Mouse (Mus musculus) T-helper 17 cell (primary cell): ENCODE results near the gene Plpp4.

Source experiments
- in situ Hi-C, 2 experiments: fragments of 300-600 bp; cut with MboI, MseI; formaldehyde crosslinking; loops; 1 replicate in 1 of 2; 2 replicates in 1 of 2; pipeline ENCODE4 v1.15.1; 2025; ENCODE audit warnings: high pct_unique_total_duplicates in 2 of 2

Plpp4 gene

DNA sequence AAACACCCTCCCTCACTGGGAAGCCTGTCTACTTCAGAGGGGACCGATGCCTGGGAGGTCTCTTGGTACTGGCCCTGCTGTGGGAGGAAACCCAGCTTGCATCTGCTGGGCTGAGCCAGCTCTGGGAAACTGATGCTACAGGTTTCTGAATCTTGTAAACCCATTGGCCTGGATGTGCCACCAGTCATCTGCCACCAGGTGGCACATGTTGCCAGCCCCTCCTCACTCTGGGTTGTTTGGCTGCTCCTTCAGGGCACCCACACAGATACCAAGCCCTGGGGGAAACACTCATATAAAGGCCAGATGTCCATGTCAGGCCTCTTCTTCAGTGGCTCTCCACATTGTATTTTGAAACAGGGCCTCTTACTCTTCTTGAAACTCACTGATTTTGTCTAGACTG lies 36.4 kb downstream of the Plpp4 start:
- in situ Hi-C loops = no loop called here

GRCm38 (mm10) chr7:129301622-129302021 lies 44.8 kb downstream of the Plpp4 start:
- in situ Hi-C loops = no loop called here

GRCm38 (mm10) chr7:129303356-129303755 lies 46.5 kb downstream of the Plpp4 start:
- in situ Hi-C loops = no loop called here

GRCm38 (mm10) chr7:129307042-129307825 lies 50.4 kb downstream of the Plpp4 start:
- in situ Hi-C loops = no loop called here

DNA sequence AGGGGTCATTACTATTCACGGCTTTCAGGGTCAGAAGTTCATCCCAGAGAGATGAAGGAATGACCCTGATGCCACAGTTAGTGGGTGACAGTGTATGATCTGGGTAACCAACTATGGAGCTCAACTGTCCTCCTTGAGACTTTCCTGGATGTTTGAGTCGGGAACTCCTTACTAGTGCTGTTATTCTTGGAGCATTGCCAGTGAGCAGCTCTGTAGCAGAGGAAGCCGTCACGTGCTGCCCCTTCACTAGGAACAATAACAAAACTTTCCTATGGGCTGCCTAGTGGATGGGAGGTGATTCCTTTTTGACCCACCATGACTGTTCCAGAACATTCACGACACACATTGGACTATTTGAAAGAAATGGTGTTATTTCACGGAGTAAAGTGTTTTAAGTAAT lies 51.8 kb downstream of the Plpp4 start:
- in situ Hi-C loops = no loop called here

DNA sequence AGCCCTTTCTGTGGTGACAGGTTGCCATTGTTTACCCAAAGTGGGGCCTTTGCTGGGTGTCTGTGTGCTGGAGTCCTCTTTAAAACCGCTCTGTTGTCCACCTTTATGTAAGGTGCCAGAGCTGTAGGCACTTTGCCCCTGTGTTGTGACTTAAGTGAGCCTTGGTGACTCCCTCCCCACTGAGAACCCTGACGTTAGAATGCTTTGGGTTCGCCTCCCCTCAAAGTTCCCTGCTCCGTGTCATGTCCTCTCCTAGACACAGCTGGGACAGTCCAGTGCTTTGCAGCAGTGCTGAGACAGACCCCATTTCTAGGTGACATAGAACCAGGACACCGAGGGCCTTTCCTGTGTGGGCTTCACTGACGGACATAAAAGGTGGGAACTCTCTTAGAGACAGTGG lies 55.7 kb downstream of the Plpp4 start:
- in situ Hi-C loops = no loop called here

- in situ Hi-C loops = no loop called here
Observed at GRCm38 (mm10) chr7:129313969-129314368, 57.1 kb downstream of the Plpp4 start.

- in situ Hi-C loops = no loop called here
Observed at GRCm38 (mm10) chr7:129340096-129340495, 83.3 kb downstream of the Plpp4 start.

GRCm38 (mm10) chr7:129355561-129355960 lies 98.7 kb downstream of the Plpp4 start:
- in situ Hi-C loops = no loop called here

- in situ Hi-C loops = no loop called here
Observed at GRCm38 (mm10) chr7:129375306-129375705, 118.5 kb downstream of the Plpp4 start.

DNA sequence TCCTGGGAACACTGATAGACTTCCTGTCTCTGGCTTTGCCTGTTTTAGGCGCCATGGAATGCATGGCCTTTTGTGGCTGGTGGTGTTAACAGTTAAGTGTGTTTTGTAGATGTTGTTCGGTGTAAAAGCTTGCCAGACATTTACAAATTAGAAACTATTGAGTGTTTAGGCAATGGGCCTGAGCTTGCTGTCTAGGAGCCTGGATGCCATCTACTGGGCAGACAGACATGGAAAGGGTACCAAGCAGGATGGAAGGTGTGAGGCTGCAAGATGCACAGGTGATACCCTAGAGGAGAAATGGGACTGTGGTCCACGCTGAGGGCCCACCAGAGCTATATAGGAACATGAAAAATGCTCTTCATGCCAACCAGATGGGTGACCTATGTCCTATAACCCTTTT lies 128.3 kb downstream of the Plpp4 start:
- in situ Hi-C loops = no loop called here

DNA sequence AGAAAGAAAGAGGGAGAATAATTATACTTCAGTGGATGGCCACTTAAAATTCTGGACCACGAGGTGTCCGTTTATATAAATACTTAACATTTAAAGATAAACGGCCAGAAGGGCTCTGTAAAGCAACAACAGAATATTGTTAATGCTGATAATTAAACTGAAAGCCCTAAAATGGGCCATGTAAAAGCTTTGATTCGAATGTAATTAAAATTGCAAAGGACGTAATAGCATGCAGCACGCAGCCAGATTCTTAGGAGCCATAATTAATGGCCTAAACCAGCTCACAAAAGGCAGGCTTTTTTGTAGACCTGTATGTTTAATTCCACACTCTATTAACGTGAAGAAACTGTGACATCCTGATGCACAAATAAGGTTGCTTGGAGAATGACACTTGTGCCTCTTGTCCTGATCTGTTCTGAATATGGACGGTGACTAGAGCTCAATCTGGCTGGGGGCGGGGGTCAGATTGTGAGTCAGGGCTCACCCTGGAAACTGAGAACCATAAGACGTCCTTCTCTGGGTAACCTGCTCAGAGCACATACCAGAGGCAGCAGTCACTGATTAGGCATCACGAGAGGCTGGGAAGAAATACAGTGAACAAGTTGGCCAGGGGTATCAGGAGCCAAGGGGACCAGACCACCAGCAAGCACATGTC lies 136.1 kb downstream of the Plpp4 start:
- in situ Hi-C loops = loop anchor here in 1 of 2 experiments (10.0 kb wide), 2 partner anchors 258 to 1462 kb away; no protein-coding TSS in a partner anchor

GRCm38 (mm10) chr7:129396561-129396960 lies 139.7 kb downstream of the Plpp4 start:
- in situ Hi-C loops = loop anchor here in 1 of 2 experiments (10.0 kb wide), 2 partner anchors 262 to 1458 kb away; no protein-coding TSS in a partner anchor

- in situ Hi-C loops = loop anchor here in 1 of 2 experiments (10.0 kb wide), 2 partner anchors 264 to 1456 kb away; no protein-coding TSS in a partner anchor
Observed at GRCm38 (mm10) chr7:129399071-129399470, 142.2 kb downstream of the Plpp4 start.

DNA sequence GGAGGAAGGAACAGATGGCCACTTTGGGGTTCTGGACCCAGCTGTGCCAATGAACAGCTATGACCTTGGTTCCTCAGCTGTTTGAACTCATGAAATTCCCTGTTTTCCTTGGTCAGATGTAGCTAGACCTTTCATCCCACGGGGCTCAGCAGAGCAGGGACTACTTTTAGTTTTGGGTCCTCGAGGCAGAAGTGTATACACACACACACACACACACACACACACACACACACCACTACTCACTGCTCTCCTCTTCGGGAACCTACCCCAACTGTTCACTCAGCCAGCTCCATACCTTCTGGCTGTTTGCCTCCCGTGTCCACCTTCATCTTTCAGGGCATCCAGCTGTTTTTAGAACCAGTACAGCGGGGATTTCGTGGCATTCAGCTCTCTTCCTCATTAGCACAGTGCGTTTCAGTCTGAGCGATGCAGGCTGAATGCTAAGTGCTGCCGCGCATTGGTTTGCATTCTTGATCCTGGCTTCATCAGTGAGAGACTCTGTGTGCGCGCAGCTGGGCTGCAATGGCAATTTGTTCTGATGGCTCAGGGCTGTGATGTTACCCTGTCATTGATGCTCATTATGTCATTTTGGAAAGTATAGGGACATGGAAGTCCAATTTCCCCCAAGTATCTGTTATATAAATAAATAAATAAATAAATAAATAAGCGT lies 146.0 kb downstream of the Plpp4 start:
- in situ Hi-C loops = no loop called here

- in situ Hi-C loops = no loop called here
Observed at GRCm38 (mm10) chr7:129406069-129406468, 149.2 kb downstream of the Plpp4 start.

DNA sequence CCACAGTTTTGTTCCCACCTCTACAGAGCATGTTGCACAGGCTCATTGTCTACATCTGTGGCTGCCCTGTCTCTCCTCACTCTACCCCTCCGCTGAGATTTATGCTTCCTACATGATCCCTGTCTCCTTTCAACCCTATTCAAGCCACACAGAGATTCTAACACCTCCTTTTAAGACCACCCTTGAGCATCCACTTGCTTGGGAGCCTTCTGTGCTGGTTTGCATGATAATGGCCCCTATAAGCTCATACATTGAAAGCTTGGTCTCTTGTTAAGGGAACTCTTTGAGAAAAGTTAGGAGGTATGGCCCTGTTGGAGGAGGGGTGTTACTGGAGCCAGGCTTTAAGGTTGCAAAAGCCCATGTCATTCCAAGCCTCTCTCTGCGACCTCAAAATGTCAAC lies 155.9 kb downstream of the Plpp4 start:
- in situ Hi-C loops = no loop called here

- in situ Hi-C loops = no loop called here
Observed at GRCm38 (mm10) chr7:129415179-129415578, 158.3 kb downstream of the Plpp4 start.

GRCm38 (mm10) chr7:129421181-129421580 lies 164.3 kb downstream of the Plpp4 start:
- in situ Hi-C loops = no loop called here

GRCm38 (mm10) chr7:129425554-129425953 lies 168.7 kb downstream of the Plpp4 start:
- in situ Hi-C loops = no loop called here

DNA sequence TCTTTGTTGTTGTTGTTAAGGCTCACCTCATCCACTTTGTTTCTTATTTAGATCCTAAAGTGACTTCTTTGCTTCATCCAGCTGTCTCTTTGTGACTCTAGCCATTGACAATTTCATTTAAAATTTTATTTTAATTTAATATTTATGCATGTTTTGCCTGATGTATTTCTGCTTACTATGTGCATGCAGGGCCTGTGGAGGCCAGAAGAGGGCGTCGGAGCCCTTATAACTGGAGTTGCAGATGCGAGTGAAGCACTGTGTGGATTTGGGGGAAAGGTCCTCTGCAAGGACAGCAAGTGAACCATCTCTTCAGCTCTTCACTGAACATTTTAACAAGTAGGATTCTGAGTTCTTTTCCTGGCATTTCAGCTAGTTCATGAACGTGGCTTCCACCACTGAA lies 172.0 kb downstream of the Plpp4 start:
- in situ Hi-C loops = no loop called here

DNA sequence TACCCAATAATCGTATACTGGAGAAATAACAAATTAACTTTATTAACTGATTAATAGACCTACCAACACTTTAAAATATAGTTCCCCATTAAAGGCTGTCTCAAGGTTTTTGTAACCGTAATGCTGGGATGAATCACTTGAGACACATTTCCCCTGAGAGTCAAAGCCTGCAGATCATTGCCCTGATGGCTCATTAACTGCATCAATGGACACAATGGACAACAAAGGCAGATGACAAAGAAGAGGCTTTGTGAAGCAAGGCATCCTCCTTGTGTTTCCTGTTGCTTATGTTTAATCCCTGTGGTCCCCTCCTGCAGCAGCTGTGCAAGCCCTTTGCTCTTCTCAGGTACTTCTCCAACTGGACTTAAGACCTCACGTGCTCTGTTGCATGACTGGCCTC lies 173.1 kb downstream of the Plpp4 start:
- in situ Hi-C loops = loop anchor here in 1 of 2 experiments (5.0 kb wide), 1 partner anchor 488 kb away; no protein-coding TSS in a partner anchor
